Mouse (Mus musculus) G1E (cell line): ENCODE results near the gene Cdkal1.

Source experiments
- CTCF ChIP-seq: IDR thresholded peaks from 2 replicates; pipeline ENCODE4 v1.5.1; 2012; ENCODE audit warnings: low read depth, low read length, inconsistent platforms, mixed read lengths
- GATA1 ChIP-seq: IDR thresholded peaks from 2 replicates; pipeline ENCODE4 v1.6.1; 2012; ENCODE audit warnings: borderline replicate concordance, low read length, inconsistent platforms, mixed read lengths
- POLR2AphosphoS5 ChIP-seq: IDR thresholded peaks from 2 replicates; pipeline ENCODE4 v1.6.1; 2012; ENCODE audit warnings: low read depth, low read length, inconsistent platforms; ENCODE audit not compliant: insufficient replicate concordance

DNA sequence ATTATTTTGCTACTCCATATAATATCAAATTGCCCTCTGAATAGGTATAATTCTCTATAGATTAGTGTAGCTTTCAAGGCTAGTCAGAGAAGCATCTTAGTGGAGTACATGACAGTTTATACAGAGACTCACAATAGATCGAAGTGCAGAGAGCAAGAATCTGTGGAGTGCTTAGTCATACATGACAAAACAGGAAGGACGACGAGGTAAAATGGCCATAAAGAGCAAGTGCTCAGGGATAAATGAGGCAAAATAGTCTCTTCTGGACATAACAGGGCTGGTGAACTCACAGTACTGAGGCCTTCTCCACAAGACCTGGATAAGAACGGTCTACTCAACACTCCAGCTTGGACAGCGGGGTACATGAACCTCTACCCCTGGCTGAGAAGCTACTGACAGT lies 155.6 kb downstream of the Cdkal1 start:
- no peak for TF ChIP-seq GATA1
- no peak for TF ChIP-seq CTCF
- TF ChIP-seq POLR2AphosphoS5, result no peak
